9 mouse cellular contexts compared by ENCODE assay signal in genomic region chr17:80729080-80729749, GRCm38 (mm10). TPM values are rescaled to one million over a fixed set of nuclear protein-coding genes. Genes with fewer than 3 reads are reported as not detected.
DNase-seq lines count a peak whose midpoint lies in the region; ATAC-seq and TF ChIP-seq lines count a peak whose summit lies in the region.
"Had no signal": no experiment of that assay in that cellular context is flagged by ENCODE, and none has a peak within 500 bp of the region (broad histone marks: within the 10 kb centered on the region; RNA-seq: fewer than 3 reads in every experiment).

No protein-coding gene starts in this region.

- no peak for TF ChIP-seq POLR2A in limb, embryonic 14.5 days (IDR thresholded peaks at IDR 0.05; ENCODE audit: borderline replicate concordance, extremely low read depth, insufficient read depth, insufficient read length)

- peak overlapping the region; percentile 85; the same call in 1 of the 2 replicates for H3K4me2 ChIP-seq in limb, embryonic 14.5 days (replicated peaks; ENCODE audit: low read depth, low read length, severe bottlenecking)
- peak overlapping the region; percentile 84 for H3K4me2 ChIP-seq in stomach, postnatal 0 days (replicated peaks; ENCODE audit: low read depth)

- peaks cover 18% of the 10 kb centered on the region for H3K4me1 ChIP-seq in limb, embryonic 14.5 days (ENCODE audit: control insufficient read depth, insufficient read depth, low read length)
- H3K4me1 ChIP-seq in stomach, postnatal 0 days (replicated peaks; ENCODE audit: control insufficient read depth, insufficient read depth), result no peaks in the 10 kb centered on the region

- H3K27me3 ChIP-seq in limb, embryonic 14.5 days (ENCODE audit: control insufficient read depth, insufficient read depth, low read length), result no peaks in the 10 kb centered on the region
- H3K27me3 ChIP-seq in stomach, postnatal 0 days (ENCODE audit: control insufficient read depth, insufficient read depth, low read length), result no peaks in the 10 kb centered on the region

- WGBS in limb, embryonic 14.5 days, result 32% methylated on average over 9 of the region's 9 CpGs
- 18% methylated on average over 9 of the region's 9 CpGs for WGBS in stomach, postnatal 0 days

- no peak for DNase-seq in frontal cortex, adult 2 months (ENCODE audit: extremely low spot score in 1 of 2, low spot score in 1 of 2)
- peak; percentile 33 for DNase-seq in urinary bladder, postnatal 14 days (ENCODE audit: low spot score)
- no peak for DNase-seq in urinary bladder, postnatal 4 days (ENCODE audit: low spot score in 2 of 2)
- DNase-seq in limb, embryonic 14.5 days (ENCODE audit: low spot score), result no peak
- peak; percentile 56 for DNase-seq in stomach, postnatal 0 days (ENCODE audit: low spot score)
- DNase-seq in cerebellum, postnatal 14 days, result no peak

- TF ChIP-seq CTCF in stomach, postnatal 0 days (IDR thresholded peaks at IDR 0.05; ENCODE audit: low read depth), result no peak

- H3K9me3 ChIP-seq in limb, embryonic 14.5 days (ENCODE audit: control insufficient read depth, low read length), result no peaks in the 10 kb centered on the region
- H3K9me3 ChIP-seq in stomach, postnatal 0 days (ENCODE audit: control insufficient read depth, low read length), result no peaks in the 10 kb centered on the region

- H3K4me3 ChIP-seq in limb, embryonic 14.5 days (replicated peaks; ENCODE audit: low read length), result no peak overlapping the region
- H3K4me3 ChIP-seq in stomach, postnatal 0 days (ENCODE audit: low read depth, low read length), result peak overlapping the region; percentile 98; the same call in 1 of the 2 replicates

- H3K36me3 ChIP-seq in limb, embryonic 14.5 days (ENCODE audit: control insufficient read depth, insufficient read depth, low read length), result no peaks in the 10 kb centered on the region
- no peaks in the 10 kb centered on the region for H3K36me3 ChIP-seq in stomach, postnatal 0 days (ENCODE audit: control insufficient read depth, insufficient read depth, low read length)

- no peak overlapping the region for H3K9ac ChIP-seq in limb, embryonic 14.5 days (ENCODE audit: low read depth, low read length, severe bottlenecking)
- H3K9ac ChIP-seq in stomach, postnatal 0 days (ENCODE audit: low read length), result no peak overlapping the region

- no peak for TF ChIP-seq EP300 in stomach, postnatal 0 days (optimal IDR thresholded peaks at IDR 0.05)

- peak; percentile 31; the same call in 1 of the 2 replicates for ATAC-seq in frontal cortex, adult (ENCODE audit: low TSS enrichment)
- ATAC-seq in limb, embryonic 14.5 days (ENCODE audit: low FRiP score, low read depth), result no peak
- ATAC-seq in stomach, postnatal 0 days (ENCODE audit: low FRiP score, low TSS enrichment), result 0 out of 2 replicates have a peak, but pooled peaks have one; percentile 4
- ATAC-seq in erythroblast, adult 5-6 weeks (replicated peaks; ENCODE audit: low FRiP score, poor library complexity, severe bottlenecking), result no peak

- 0 out of 2 replicates have a peak overlapping the region, but pooled peaks have one; percentile 40 for H3K27ac ChIP-seq in limb, embryonic 14.5 days (replicated peaks; ENCODE audit: low read depth, low read length)
- peak overlapping the region; percentile 99 for H3K27ac ChIP-seq in stomach, postnatal 0 days (replicated peaks)

RNA-seq across cellular contexts. Expression of gene Map4k3, which starts 0.9 kb away (rescaled TPM):
- 39.9 and 41.4 TPM in 2 replicates for polyA plus RNA-seq in frontal cortex, adult 2 months (2012; rRNA removed)
- polyA plus RNA-seq in limb, embryonic 14.5 days (2012; rRNA removed), result 50.2 and 52.8 TPM in 2 replicates
- polyA plus RNA-seq in limb, embryonic 14.5 days (2014; fragmentation: Nextera tagmentation; extraction: Ambion mirVana), result 42.2 and 42.6 TPM in 2 replicates
- 16.9 and 18.1 TPM in 2 replicates for polyA plus RNA-seq in stomach, postnatal 0 days (2015; fragmentation: Nextera tagmentation; extraction: Ambion mirVana)
- 0.38 and 1.3 TPM in 2 replicates for total RNA-seq in erythroblast, adult 5-6 weeks (2015; ENCODE audit: low replicate concordance)
- total RNA-seq in erythroblast, adult 5-6 weeks (2017; ENCODE audit: low replicate concordance), result 0.60 and 1.4 TPM in 2 replicates
- polyA plus RNA-seq: erythroblast, embryonic 14.5 days had no signal

Comparison
In these comparisons a context has a peak if more than half of its experiments do, and no peak if none do; other contexts are left out.
1. DNase-seq: peak in urinary bladder, postnatal 14 days (single experiment) and stomach, postnatal 0 days (single experiment); none in frontal cortex, adult 2 months (0 of 2), urinary bladder, postnatal 4 days (0 of 2), limb, embryonic 14.5 days (single experiment) and cerebellum, postnatal 14 days (0 of 2).
2. ATAC-seq: peak in frontal cortex, adult (single experiment) and stomach, postnatal 0 days (single experiment); none in limb, embryonic 14.5 days (single experiment) and erythroblast, adult 5-6 weeks (single experiment).